10 mouse cellular contexts compared by ENCODE assay signal in the genomic region with DNA sequence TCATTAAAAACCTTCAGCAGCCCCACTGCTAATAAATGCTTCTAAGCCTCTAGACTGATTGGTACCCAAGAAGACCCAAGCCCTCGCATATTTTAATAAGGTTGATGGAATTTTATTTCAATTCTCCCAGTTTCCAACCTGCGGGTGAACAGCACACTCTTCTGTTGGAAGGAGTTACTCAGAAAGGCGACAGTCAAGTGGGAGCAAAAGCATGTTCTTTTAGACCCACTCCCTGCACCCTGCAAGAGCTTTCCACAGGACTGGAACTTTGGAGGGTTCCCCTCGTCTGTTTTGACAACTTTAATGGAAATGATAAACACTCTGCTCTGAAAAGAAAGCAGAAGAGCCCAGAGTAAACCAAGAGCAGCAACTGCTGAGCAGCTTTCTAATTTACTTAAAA.
A peak's percentile ranks its signal among the peaks of the same experiment; 100 is the strongest.
DNase-seq lines count a peak whose midpoint lies in the region; ATAC-seq and TF ChIP-seq lines count a peak whose summit lies in the region.
"Had no signal": no experiment of that assay in that cellular context is flagged by ENCODE, and none has a peak within 500 bp of the region (broad histone marks: within the 10 kb centered on the region; RNA-seq: fewer than 3 reads in every experiment).

No protein-coding gene starts in this region.

- H3K4me1 ChIP-seq in hindbrain, embryonic 11.5 days (replicated peaks; ENCODE audit: control insufficient read depth, insufficient read depth, low read length): peaks cover 15% of the 10 kb centered on the region
- peaks cover 52% of the 10 kb centered on the region for H3K4me1 ChIP-seq in hindbrain, embryonic 12.5 days
- H3K4me1 ChIP-seq in CH12.LX (ENCODE audit: control insufficient read depth in 1 of 2, insufficient read depth in 2 of 2): peaks cover 17 to 58% of the 10 kb centered on the region in 2 experiments
- H3K4me1 ChIP-seq in cortical plate, adult 2 months (ENCODE audit: control insufficient read depth, insufficient read depth, low read length): peaks cover 12% of the 10 kb centered on the region; the same call in 1 of the 2 replicates
- H3K4me1 ChIP-seq in liver, embryonic 15.5 days (replicated peaks): peaks cover 25% of the 10 kb centered on the region

- in situ Hi-C loops in CH12.LX (cut with MboI; ENCODE audit: low pct_ligation_motif_present, low pct_unique_long_range_greater_than_20kb, low sequenced_read_pairs): no loop called here

- H3K9me3 ChIP-seq in hindbrain, embryonic 11.5 days (ENCODE audit: control insufficient read depth, low read length): no peaks in the 10 kb centered on the region
- H3K9me3 ChIP-seq in hindbrain, embryonic 12.5 days (replicated peaks): no peaks in the 10 kb centered on the region
- no peaks in the 10 kb centered on the region for H3K9me3 ChIP-seq in CH12.LX (replicated peaks; ENCODE audit: low read length)
- no peaks in the 10 kb centered on the region for H3K9me3 ChIP-seq in liver, embryonic 15.5 days (replicated peaks)
- H3K9me3 ChIP-seq: embryonic facial prominence, embryonic 13.5 days had no signal

- H3K36me3 ChIP-seq in hindbrain, embryonic 11.5 days (ENCODE audit: control insufficient read depth, insufficient read depth, low read length): no peaks in the 10 kb centered on the region
- no peaks in the 10 kb centered on the region for H3K36me3 ChIP-seq in hindbrain, embryonic 12.5 days
- H3K36me3 ChIP-seq in CH12.LX (replicated peaks in 1 of 2; ENCODE audit: control insufficient read depth in 1 of 2, insufficient read depth in 1 of 2, low read length in 1 of 2): no peaks in the 10 kb centered on the region
- H3K36me3 ChIP-seq in liver, embryonic 15.5 days (replicated peaks): no peaks in the 10 kb centered on the region
- H3K36me3 ChIP-seq: embryonic facial prominence, embryonic 13.5 days had no signal

- 27% methylated on average over 4 of the region's 4 CpGs for WGBS in hindbrain, embryonic 11.5 days
- WGBS in hindbrain, embryonic 12.5 days: 28% methylated on average over 4 of the region's 4 CpGs
- 25% methylated on average over 4 of the region's 4 CpGs for WGBS in liver, embryonic 15.5 days (ENCODE audit: insufficient replicate concordance)

- dilution Hi-C loops in CH12.LX (cut with MboI; ENCODE audit: extremely low pct_ligation_motif_present, extremely low pct_unique_long_range_greater_than_20kb, low sequenced_read_pairs): no loop called here

- ATAC-seq in hindbrain, embryonic 11.5 days (ENCODE audit: low FRiP score): no peak
- ATAC-seq in hindbrain, embryonic 12.5 days (ENCODE audit: low FRiP score): no peak
- ATAC-seq in liver, embryonic 15.5 days (ENCODE audit: insufficient read depth): no peak

- DNase-seq in hindbrain, embryonic 11.5 days (ENCODE audit: low spot score): peak; percentile 14
- no peak for DNase-seq in CH12.LX (ENCODE audit: extremely low read depth)
- no peak for DNase-seq in cerebellum, adult 9-10 months
- no peak for DNase-seq in thymus, postnatal 36 days
- no peak for DNase-seq in kidney, adult 11 months
- DNase-seq: right cerebral cortex, postnatal 4 days had no signal

- no peak for TF ChIP-seq EP300 in CH12.LX (IDR thresholded peaks at IDR 0.05; ENCODE audit: low read length)

- TF ChIP-seq CTCF in CH12.LX (conservative IDR thresholded peaks at IDR 0.05 in 1 of 2, IDR thresholded peaks at IDR 0.05 in 1 of 2; ENCODE audit: low read depth in 2 of 2, low read length in 2 of 2): no peak
- peak; percentile 38; the same call in 1 of the 2 replicates for TF ChIP-seq CTCF in cortical plate, adult 2 months (IDR thresholded peaks at IDR 0.05; ENCODE audit: extremely low read depth, insufficient read depth, low read length)

- H3K27me3 ChIP-seq in hindbrain, embryonic 11.5 days (ENCODE audit: control insufficient read depth, insufficient read depth, low read length): no peaks in the 10 kb centered on the region
- H3K27me3 ChIP-seq in hindbrain, embryonic 12.5 days: peaks cover 3% of the 10 kb centered on the region; the same call in 1 of the 2 replicates
- H3K27me3 ChIP-seq in CH12.LX (replicated peaks): no peaks in the 10 kb centered on the region
- no peaks in the 10 kb centered on the region; the same call in 1 of the 2 replicates for H3K27me3 ChIP-seq in liver, embryonic 15.5 days

- peaks cover 10% of the 10 kb centered on the region for H3K79me2 ChIP-seq in CH12.LX (replicated peaks; ENCODE audit: control insufficient read depth, extremely low read depth, insufficient read depth, poor library complexity, severe bottlenecking)

- no peak overlapping the region for H3K27ac ChIP-seq in hindbrain, embryonic 11.5 days (ENCODE audit: low read depth, low read length)
- no peak overlapping the region; the same call in 1 of the 2 replicates for H3K27ac ChIP-seq in hindbrain, embryonic 12.5 days
- H3K27ac ChIP-seq in CH12.LX (ENCODE audit: insufficient read depth, low read depth): no peak overlapping the region
- H3K27ac ChIP-seq in cortical plate, adult 2 months (ENCODE audit: insufficient read depth, low read length): no peak overlapping the region
- no peak overlapping the region for H3K27ac ChIP-seq in liver, embryonic 15.5 days (replicated peaks)

- H3K9ac ChIP-seq in hindbrain, embryonic 11.5 days (ENCODE audit: low read depth, low read length): no peak overlapping the region
- H3K9ac ChIP-seq in hindbrain, embryonic 12.5 days: no peak overlapping the region
- H3K9ac ChIP-seq in CH12.LX (ENCODE audit: insufficient read depth, low read depth): peak overlapping the region; percentile 74; the same call in 1 of the 2 replicates
- H3K9ac ChIP-seq in liver, embryonic 15.5 days: no peak overlapping the region

- H3K4me3 ChIP-seq in hindbrain, embryonic 11.5 days (ENCODE audit: low read depth, low read length): no peak overlapping the region
- no peak overlapping the region for H3K4me3 ChIP-seq in hindbrain, embryonic 12.5 days
- no peak overlapping the region for H3K4me3 ChIP-seq in CH12.LX (replicated peaks in 1 of 3; ENCODE audit: low read depth in 2 of 3, low read length in 2 of 3, poor library complexity in 1 of 3)
- no peak overlapping the region for H3K4me3 ChIP-seq in cortical plate, adult 2 months (ENCODE audit: insufficient read depth, low read length)
- no peak overlapping the region for H3K4me3 ChIP-seq in liver, embryonic 15.5 days (replicated peaks)

- H3K4me2 ChIP-seq in hindbrain, embryonic 11.5 days (replicated peaks; ENCODE audit: low read depth, low read length): no peak overlapping the region
- H3K4me2 ChIP-seq in hindbrain, embryonic 12.5 days (replicated peaks): no peak overlapping the region
- H3K4me2 ChIP-seq in CH12.LX (ENCODE audit: insufficient read depth, low read depth, poor library complexity, severe bottlenecking): peak overlapping the region; percentile 70; the same call in 1 of the 2 replicates
- peak overlapping the region; percentile 50 for H3K4me2 ChIP-seq in liver, embryonic 15.5 days

- no peak; the same call in 1 of the 2 replicates for TF ChIP-seq RAD21 in CH12.LX (IDR thresholded peaks at IDR 0.05; ENCODE audit: low read depth, low read length)

- TF ChIP-seq POLR2A in CH12.LX (IDR thresholded peaks at IDR 0.05; ENCODE audit: low read depth, low read length): no peak
- TF ChIP-seq POLR2A in cortical plate, adult 2 months (IDR thresholded peaks at IDR 0.05; ENCODE audit: extremely low read depth, insufficient read depth, low read length): no peak

TF ChIP-seq in CH12.LX, 34 proteins besides CTCF, POLR2A, EP300 and RAD21:
- TF ChIP-seq IRF4 (IDR thresholded peaks at IDR 0.05; ENCODE audit: low read depth, low read length) (no peak), ZNF384 (IDR thresholded peaks at IDR 0.05; ENCODE audit: low read depth, low read length) (0 out of 2 replicates have a peak, but pooled peaks have one; percentile 6)
TF ChIP-seq in CH12.LX: peak in this region for 1.

Comparison
In these comparisons a context has a peak if more than half of its experiments do, and no peak if none do; other contexts are left out.
1. H3K4me2 ChIP-seq: peak in CH12.LX (single experiment) and liver, embryonic 15.5 days (single experiment); none in hindbrain, embryonic 11.5 days (single experiment) and hindbrain, embryonic 12.5 days (single experiment).